Mouse (Mus musculus) forebrain, embryonic 10.5 days (tissue): ENCODE data around the gene Prex1. TPM values are rescaled to one million over a fixed set of nuclear protein-coding genes. Genes with fewer than 3 reads are reported as not detected.
A peak's percentile ranks its signal among the peaks of the same experiment; 100 is the strongest.

Experiments used
- DNase-seq: peaks from one replicate; pipeline ENCODE4 v3.0.0-alpha.2; 2017; ENCODE audit warnings: low spot score; ENCODE audit errors: extremely low spot score
- H3K27ac ChIP-seq: fragments of 300-500 bp; sonication (generic); 2 replicates; pipeline ENCODE4 v1.5.1; 2016; ENCODE audit warnings: mild to moderate bottlenecking
- H3K27me3 ChIP-seq: fragments of 300-500 bp; sonication (generic); 2 replicates; pipeline ENCODE4 v1.6.1; 2016; ENCODE audit warnings: mild to moderate bottlenecking; ENCODE audit not compliant: poor library complexity, severe bottlenecking
- H3K36me3 ChIP-seq: fragments of 300-500 bp; sonication (generic); replicated peaks from 2 replicates; pipeline ENCODE4 v1.6.1; 2016; ENCODE audit warnings: mild to moderate bottlenecking, moderate library complexity
- H3K4me1 ChIP-seq: fragments of 300-500 bp; sonication (generic); 2 replicates; pipeline ENCODE4 v1.6.1; 2016
- H3K4me3 ChIP-seq: fragments of 300-500 bp; sonication (generic); 2 replicates; pipeline ENCODE4 v1.5.1; 2016; ENCODE audit warnings: mild to moderate bottlenecking, moderate library complexity
- H3K9me3 ChIP-seq: fragments of 300-500 bp; sonication (generic); 2 replicates; pipeline ENCODE4 v1.6.1; 2016; ENCODE audit warnings: mild to moderate bottlenecking, moderate library complexity
- WGBS: fragments of 180-500 bp; shearing (Covaris S2); methylation state at CpG from one replicate; pipeline ENCODE4 v1.1.7; 2016; 5-methylcytosine and 5-hydroxymethylcytosine counted together
- polyA plus RNA-seq: library from polyadenylated mRNA; unstranded; fragments of >200 nt; fragmentation: Nextera tagmentation; extraction: Ambion mirVana; gene quantifications from 2 replicates; pipeline ENCODE4 v1.2.1, GENCODE M21; 2016

Gene Prex1
- polyA plus RNA-seq, 1 experiment from 2014 or later, result 24.3 TPM

DNA sequence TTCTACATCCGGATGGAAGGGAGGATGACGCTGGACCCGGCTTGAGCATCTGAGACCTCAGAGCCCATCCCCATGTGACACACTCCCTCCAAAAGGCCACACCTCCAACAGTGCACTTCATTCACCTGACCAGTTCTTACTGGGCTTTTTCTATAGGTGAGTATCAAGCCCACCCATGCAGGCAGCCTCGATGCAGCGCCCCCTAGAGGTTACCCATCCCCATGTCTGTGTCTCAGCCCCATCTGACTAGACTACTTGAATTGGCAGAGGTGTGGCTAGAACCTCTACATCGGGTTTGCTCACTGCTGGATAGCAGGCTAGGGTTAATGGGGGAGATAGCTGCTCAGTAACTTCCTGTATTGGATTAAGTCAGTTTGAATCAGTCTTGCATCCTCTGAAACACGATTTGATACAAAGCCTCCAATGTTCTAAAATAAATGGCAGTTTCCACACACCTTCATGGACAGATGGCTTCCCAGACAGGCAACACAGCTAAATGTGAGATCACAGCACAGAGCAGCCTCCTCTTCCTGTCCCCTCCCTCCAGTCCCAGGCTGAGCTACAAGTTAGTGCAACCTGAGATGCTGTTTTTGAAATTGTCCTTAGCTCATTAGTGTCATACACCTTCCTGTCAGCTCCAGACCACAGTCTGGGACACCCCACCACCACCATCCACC lies 168.9 kb downstream of the Prex1 start:
- H3K9me3 ChIP-seq, result peaks cover 7% of the 10 kb centered on the region; the same call in 1 of the 2 replicates
- H3K36me3 ChIP-seq, result no peaks in the 10 kb centered on the region
- DNase-seq, result no peak
- WGBS, result 59% methylated on average over 7 of the region's 7 CpGs
- H3K27me3 ChIP-seq, result peaks cover 5% of the 10 kb centered on the region; the same call in 1 of the 2 replicates
- peak overlapping the region; percentile 70; the same call in 1 of the 2 replicates for H3K27ac ChIP-seq
- no peak overlapping the region for H3K4me3 ChIP-seq
- peaks cover 45% of the 10 kb centered on the region for H3K4me1 ChIP-seq

DNA sequence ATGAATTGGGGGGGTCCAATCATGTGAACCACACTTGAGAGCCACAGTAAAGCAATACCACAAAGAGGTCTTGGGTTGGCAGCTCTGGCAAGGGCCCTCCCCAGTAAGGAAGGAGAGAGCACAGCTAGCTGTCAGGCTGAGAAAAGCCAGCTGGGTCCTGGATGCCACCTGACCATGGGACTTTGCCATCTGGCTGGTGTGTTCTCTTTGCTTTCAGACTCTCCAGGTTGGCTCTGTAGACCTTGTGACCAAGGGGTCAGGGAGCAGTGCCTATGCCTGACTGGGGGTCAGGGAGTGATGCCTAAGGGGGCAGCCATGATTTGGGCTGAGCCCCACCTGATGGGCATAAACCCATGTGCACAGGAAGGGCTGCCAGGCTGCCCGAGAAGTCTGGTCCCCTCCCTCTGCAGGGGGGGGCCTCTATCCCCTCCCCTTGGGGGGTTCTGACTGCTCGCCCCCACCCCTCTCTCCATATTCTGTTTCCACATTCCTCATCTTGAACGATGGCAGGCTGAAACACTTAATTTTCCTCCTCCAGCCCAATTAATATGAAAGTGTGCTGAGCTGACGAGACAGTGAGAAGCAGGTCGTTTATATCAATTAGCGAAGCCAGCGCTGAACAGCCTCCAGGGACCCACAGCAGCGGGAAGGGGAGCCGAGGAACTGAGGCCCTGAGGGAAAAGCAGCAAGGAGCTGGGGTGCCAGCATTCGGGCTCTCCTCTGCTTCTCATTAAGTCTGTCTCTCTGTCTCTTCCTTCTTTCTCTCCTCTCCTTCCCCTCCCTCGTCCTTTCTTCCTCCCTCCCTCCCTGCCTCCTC lies 172.3 kb downstream of the Prex1 start:
- 36% methylated on average over 11 of the region's 11 CpGs for WGBS
- H3K4me3 ChIP-seq, result no peak overlapping the region
- H3K36me3 ChIP-seq, result no peaks in the 10 kb centered on the region
- H3K27ac ChIP-seq, result peak overlapping the region; percentile 63
- DNase-seq, result no peak
- H3K9me3 ChIP-seq, result peaks cover 12% of the 10 kb centered on the region; the same call in 1 of the 2 replicates
- H3K4me1 ChIP-seq, result peaks cover 49% of the 10 kb centered on the region
- H3K27me3 ChIP-seq, result 0 out of 2 replicates have a peak, but pooled peaks cover 4% of the 10 kb centered on the region

DNA sequence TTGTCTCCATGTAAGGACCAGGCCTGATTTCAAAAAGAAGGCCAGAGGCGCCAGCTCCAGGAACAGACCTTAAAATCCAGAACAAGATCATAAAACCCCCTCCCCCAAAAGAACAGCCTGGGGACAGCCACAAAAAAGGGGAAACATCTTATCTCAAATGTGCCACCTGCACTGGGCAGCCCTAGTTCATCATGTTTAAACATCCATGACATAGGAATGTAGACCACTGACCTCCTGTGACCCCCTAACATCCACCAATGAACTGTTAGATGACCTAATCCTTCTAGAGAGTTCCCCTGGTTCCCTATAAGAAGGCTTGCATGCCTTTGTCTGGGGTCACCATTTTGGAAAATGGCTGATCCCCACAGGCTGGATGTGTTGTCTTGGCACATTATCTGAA lies 173.4 kb downstream of the Prex1 start:
- Histone ChIP-seq H3K27me3 (0 out of 2 replicates have a peak, but pooled peaks cover 4% of the 10 kb centered on the region), H3K9me3 (peaks cover 17% of the 10 kb centered on the region; the same call in 1 of the 2 replicates), H3K4me1 (peaks cover 38% of the 10 kb centered on the region), H3K36me3 (no peaks in the 10 kb centered on the region), H3K4me3 (no peak overlapping the region), H3K27ac (no peak overlapping the region)
- WGBS, result 89% methylated on average over 1 of the region's 1 CpGs
- no peak for DNase-seq

DNA sequence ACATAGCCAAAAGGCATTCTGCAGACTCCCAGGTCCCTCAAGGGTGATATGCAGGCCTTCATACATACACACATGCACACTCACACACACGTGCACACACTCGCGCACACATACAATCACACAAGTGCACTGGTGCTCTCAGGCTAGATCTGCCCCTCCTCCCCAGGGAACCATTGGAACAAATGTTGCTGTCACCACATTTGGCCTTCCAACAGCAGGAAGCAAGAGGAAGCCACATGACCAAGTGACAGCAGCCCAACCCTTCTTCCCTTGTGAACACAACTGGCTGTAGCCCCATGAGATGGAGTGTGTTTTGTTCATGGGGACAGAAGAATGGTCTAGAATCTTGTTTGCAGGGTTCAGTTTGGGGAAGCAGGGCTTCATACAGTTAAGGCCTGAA lies 176.7 kb downstream of the Prex1 start:
- 96% methylated on average over 3 of the region's 3 CpGs for WGBS

DNA sequence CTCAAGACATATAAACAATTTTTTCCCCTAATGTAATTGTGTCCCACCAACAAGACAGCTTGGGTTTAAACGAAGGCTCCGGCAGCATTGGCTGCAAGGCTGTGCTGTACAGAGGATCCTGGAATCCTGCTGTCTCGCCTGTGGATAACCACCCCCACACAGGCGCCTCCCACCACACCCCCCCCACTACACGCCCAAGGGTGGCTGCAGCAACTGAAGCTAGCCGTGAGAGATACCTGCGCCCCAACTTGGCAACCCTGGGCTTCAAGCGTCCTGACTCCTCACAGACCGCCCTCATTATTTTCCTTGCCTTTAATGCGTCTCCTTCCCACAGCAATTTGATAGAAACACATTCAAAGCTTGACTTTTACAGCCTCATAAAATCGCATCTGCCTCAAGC lies 178.1 kb downstream of the Prex1 start:
- no peaks in the 10 kb centered on the region for H3K36me3 ChIP-seq
- H3K4me3 ChIP-seq, result no peak overlapping the region
- H3K27me3 ChIP-seq, result no peaks in the 10 kb centered on the region
- no peak for DNase-seq
- 91% methylated on average over 11 of the region's 11 CpGs for WGBS
- 0 out of 2 replicates have a peak overlapping the region, but pooled peaks have one; percentile 32 for H3K27ac ChIP-seq
- peaks cover 17% of the 10 kb centered on the region for H3K9me3 ChIP-seq
- H3K4me1 ChIP-seq, result peaks cover 14% of the 10 kb centered on the region

More for the DNA sequence above, 176.7 kb downstream of the Prex1 start:
- H3K27me3 ChIP-seq, result no peaks in the 10 kb centered on the region
- no peak overlapping the region for H3K27ac ChIP-seq
- no peak for DNase-seq
- H3K36me3 ChIP-seq, result no peaks in the 10 kb centered on the region
- H3K9me3 ChIP-seq, result peaks cover 13% of the 10 kb centered on the region; the same call in 1 of the 2 replicates
- no peak overlapping the region for H3K4me3 ChIP-seq
- peaks cover 26% of the 10 kb centered on the region for H3K4me1 ChIP-seq

DNA sequence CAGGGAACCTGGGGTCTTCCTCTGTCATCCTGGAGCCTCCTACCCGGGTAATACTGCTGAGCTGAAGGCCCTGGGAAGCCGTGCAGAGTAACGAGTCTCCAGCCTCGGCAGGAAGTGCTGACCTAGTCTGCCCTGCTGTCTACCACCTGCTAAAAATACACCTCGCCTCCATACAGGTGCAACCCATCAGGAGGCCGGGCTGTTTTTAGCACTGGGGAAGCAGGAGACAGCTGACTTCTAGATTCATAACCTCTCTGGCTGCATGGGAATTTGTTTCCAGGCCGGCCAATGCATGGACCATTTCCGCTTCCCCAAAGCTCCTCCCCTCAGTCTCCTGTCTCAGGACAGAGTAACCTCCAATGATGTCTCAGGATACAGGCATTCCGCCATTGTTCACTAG lies 187.4 kb downstream of the Prex1 start:
- no peak for DNase-seq
- peaks cover 8% of the 10 kb centered on the region; the same call in 1 of the 2 replicates for H3K27me3 ChIP-seq
- 92% methylated on average over 9 of the region's 9 CpGs for WGBS
- H3K36me3 ChIP-seq, result no peaks in the 10 kb centered on the region
- peak overlapping the region; percentile 40; the same call in 1 of the 2 replicates for H3K27ac ChIP-seq
- peaks cover 16% of the 10 kb centered on the region for H3K9me3 ChIP-seq
- H3K4me3 ChIP-seq, result no peak overlapping the region
- H3K4me1 ChIP-seq, result peaks cover 38% of the 10 kb centered on the region

- H3K4me3 ChIP-seq, result no peak overlapping the region
- no peak for DNase-seq
- peaks cover 32% of the 10 kb centered on the region for H3K27me3 ChIP-seq
- H3K36me3 ChIP-seq, result no peaks in the 10 kb centered on the region
- WGBS, result 85% methylated on average over 10 of the region's 10 CpGs
- peaks cover 49% of the 10 kb centered on the region for H3K4me1 ChIP-seq
- H3K27ac ChIP-seq, result peak overlapping the region; percentile 62
- no peaks in the 10 kb centered on the region for H3K9me3 ChIP-seq
Observed at GRCm38 (mm10) chr2:166523156-166523890, 190.3 kb downstream of the Prex1 start.

- Histone ChIP-seq H3K27me3 (peaks cover 34% of the 10 kb centered on the region), H3K36me3 (no peaks in the 10 kb centered on the region), H3K4me1 (peaks cover 55% of the 10 kb centered on the region), H3K27ac (peak overlapping the region; percentile 62), H3K9me3 (no peaks in the 10 kb centered on the region), H3K4me3 (no peak overlapping the region)
- WGBS, result 93% methylated on average over 15 of the region's 15 CpGs
- DNase-seq, result no peak
Observed at GRCm38 (mm10) chr2:166522612-166523120, 191.0 kb downstream of the Prex1 start.

DNA sequence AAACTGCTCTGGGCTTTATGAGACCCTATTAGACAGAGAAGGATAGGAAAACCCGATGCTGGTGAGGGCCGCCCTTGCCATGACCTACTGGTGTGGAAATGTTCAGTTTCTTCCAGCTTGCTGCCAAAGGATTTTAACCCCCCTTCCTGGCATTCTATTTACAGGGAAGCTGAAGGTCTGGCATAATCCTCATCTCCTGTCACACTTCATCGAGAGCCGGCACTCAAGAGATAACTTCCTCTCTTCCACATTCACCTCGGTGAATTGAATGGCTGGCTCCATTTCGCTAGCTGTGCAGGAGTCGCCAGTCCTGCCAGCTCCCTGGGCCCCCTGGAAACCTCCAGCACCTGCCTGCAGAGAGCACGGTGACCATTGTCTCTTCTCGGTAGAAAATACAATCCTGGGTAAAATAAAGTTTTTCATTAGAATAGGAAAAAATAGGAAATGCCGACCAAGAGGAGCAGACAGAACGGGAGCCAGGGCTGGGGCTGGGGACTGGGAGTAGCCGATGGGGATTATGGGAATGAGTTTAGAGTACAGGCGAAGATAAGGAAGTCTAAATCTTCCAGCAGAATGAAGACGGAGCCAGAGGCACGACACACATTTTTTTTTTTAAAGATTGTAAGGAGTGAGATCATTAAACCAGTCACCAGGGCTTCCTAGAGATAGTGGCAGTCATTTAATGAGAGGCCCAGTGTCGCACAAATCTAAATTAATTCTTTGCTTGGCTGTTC lies 191.6 kb downstream of the Prex1 start:
- peaks cover 61% of the 10 kb centered on the region for H3K4me1 ChIP-seq
- no peak for DNase-seq
- no peaks in the 10 kb centered on the region for H3K36me3 ChIP-seq
- H3K27ac ChIP-seq, result peak overlapping the region; percentile 49
- no peak overlapping the region for H3K4me3 ChIP-seq
- peaks cover 34% of the 10 kb centered on the region for H3K27me3 ChIP-seq
- WGBS, result 64% methylated on average over 16 of the region's 16 CpGs
- H3K9me3 ChIP-seq, result no peaks in the 10 kb centered on the region

DNA sequence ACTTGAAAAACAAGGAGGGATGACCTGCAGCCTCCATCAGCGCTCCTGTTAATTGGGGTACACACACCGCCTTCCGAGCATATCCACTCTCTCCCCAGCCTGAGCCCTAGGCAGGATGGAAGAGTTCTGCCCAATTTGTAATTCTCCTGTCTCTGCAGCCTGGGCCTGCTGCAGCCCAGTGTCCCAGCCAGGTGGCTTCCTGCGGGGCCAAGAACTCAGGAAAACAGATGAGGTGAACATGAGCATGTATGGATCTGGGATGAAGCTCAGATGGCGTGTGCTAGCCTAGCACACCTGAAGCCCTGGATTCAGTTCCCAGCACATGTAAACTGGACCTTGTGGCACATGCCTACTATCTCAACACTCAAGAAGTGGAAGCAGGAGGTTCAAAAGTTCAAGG lies 192.2 kb downstream of the Prex1 start:
- 0 out of 2 replicates have a peak overlapping the region, but pooled peaks have one; percentile 35 for H3K27ac ChIP-seq
- no peaks in the 10 kb centered on the region for H3K36me3 ChIP-seq
- H3K4me3 ChIP-seq, result no peak overlapping the region
- H3K27me3 ChIP-seq, result peaks cover 34% of the 10 kb centered on the region
- 91% methylated on average over 5 of the region's 5 CpGs for WGBS
- H3K4me1 ChIP-seq, result peaks cover 67% of the 10 kb centered on the region
- H3K9me3 ChIP-seq, result no peaks in the 10 kb centered on the region
- DNase-seq, result no peak

DNA sequence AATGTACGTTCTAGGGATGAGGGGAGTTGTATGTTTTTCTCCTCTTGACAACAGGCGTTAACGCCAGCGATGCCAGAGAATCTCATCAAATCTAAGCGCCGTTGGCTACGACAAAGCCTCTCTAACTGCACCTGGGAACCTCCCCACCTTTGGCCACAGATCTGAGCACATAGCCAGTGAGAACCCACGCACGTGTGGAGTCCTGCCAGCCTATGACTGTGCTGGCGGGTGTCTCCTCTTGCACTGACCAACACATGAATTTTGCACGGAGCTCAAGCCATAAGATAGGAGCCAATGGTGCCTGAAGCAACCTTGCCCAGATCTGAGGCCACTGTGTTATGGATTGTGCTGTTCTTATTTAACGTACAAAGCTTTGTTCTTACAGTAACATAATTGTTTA lies 193.1 kb downstream of the Prex1 start:
- H3K4me1 ChIP-seq, result peaks cover 70% of the 10 kb centered on the region
- H3K36me3 ChIP-seq, result no peaks in the 10 kb centered on the region
- H3K4me3 ChIP-seq, result no peak overlapping the region
- no peak for DNase-seq
- WGBS, result 91% methylated on average over 12 of the region's 12 CpGs
- H3K9me3 ChIP-seq, result no peaks in the 10 kb centered on the region
- H3K27ac ChIP-seq, result no peak overlapping the region
- H3K27me3 ChIP-seq, result peaks cover 42% of the 10 kb centered on the region
